In the genomic region with DNA sequence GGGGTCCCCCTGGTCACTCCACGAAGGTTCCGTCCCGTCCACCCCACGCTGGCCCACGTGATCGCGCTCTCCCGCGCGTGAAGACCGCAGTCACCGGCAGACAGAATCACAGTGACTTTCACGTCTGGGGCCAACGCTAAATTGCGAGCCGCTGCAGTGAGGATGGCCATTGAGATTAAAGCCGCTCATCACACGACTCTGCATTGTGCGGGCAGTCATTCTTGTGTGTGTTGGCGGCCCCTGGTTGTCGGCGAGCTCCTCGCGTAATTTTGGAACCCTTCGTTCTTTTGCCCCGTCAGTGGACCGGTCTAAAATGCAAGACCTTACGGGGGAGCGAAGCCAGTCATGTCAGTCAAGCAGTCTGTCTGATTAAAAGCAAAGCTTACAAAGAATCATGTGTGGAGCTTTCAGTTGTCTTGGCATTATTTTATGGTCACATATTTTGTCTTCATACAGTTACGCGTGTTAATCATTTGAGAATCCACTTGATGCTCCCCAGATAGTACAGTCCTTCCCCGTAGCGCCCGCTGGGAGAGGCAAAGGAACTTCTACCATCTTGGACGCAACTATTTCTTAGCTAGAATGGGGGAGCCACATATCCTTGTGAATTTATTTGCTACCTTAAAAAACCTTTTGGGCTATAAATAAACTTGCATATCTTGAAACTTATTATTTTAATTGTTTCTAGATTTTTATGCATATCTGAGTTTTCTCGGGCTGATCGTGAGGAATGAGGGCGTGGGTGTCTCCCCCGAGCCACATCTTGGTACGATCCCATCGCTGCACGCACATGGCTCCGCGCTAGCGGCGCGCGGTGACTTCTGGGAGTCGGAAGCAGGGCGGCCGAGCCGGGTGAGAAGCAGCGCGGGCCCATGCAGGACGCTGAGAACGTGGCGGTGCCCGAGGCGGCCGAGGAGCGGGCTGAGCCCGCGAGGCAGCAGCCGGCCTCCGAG, we compare ENCODE assay signal across 8 mouse cellular contexts. TPM values are rescaled to one million over a fixed set of nuclear protein-coding genes. Genes with fewer than 3 reads are reported as not detected.
DNase-seq lines count a peak whose midpoint lies in the region; ATAC-seq and TF ChIP-seq lines count a peak whose summit lies in the region.

A gene (plus strand): TSS at position 840 of the 953 bp plus-strand sequence.

- ATAC-seq in frontal cortex, adult (ENCODE audit: low TSS enrichment), result peak; percentile 86
- peak; percentile 94 for ATAC-seq in lung, postnatal 0 days

- peak; percentile 79 for TF ChIP-seq EP300 in lung, postnatal 0 days (IDR thresholded peaks at IDR 0.05)

- peak within 1 kb of the TSS; percentile 97 for H3K9ac ChIP-seq in lung, postnatal 0 days (replicated peaks; ENCODE audit: low read depth)

- no peaks in the 10 kb centered on the region for H3K27me3 ChIP-seq in hindbrain, embryonic 10.5 days (ENCODE audit: insufficient read depth, poor library complexity, severe bottlenecking)
- no peaks in the 10 kb centered on the region for H3K27me3 ChIP-seq in lung, postnatal 0 days (replicated peaks; ENCODE audit: insufficient read depth, low read length)

- peak within 1 kb of the TSS; percentile 98 for H3K27ac ChIP-seq in hindbrain, embryonic 10.5 days
- peak within 1 kb of the TSS; percentile 86 for H3K27ac ChIP-seq in lung, postnatal 0 days (ENCODE audit: low read length)

- peak; percentile 96 for DNase-seq in MN1 (ENCODE audit: low spot score)
- peak; percentile 95 for DNase-seq in cerebellum, adult 9-10 months
- peak; percentile 89 for DNase-seq in hindbrain, embryonic 10.5 days (ENCODE audit: low spot score)
- peak; percentile 90 for DNase-seq in layer of hippocampus, adult 9-11 months
- DNase-seq in lung, postnatal 0 days (ENCODE audit: low spot score), result peak; percentile 97
- peak; percentile 78 for DNase-seq in ovary, postnatal 14 days (ENCODE audit: low spot score)
- DNase-seq in thymus, postnatal 14 days, result peak; percentile 91

- peak within 1 kb of the TSS; percentile 97 for H3K4me3 ChIP-seq in hindbrain, embryonic 10.5 days
- H3K4me3 ChIP-seq in lung, postnatal 0 days (ENCODE audit: low read depth, low read length), result peak within 1 kb of the TSS; percentile 93

- H3K36me3 ChIP-seq in hindbrain, embryonic 10.5 days, result peaks cover 31% of the 10 kb centered on the region
- H3K36me3 ChIP-seq in lung, postnatal 0 days (ENCODE audit: insufficient read depth, low read length), result no peaks in the 10 kb centered on the region

- no peaks in the 10 kb centered on the region for H3K9me3 ChIP-seq in hindbrain, embryonic 10.5 days
- H3K9me3 ChIP-seq in lung, postnatal 0 days (ENCODE audit: low read length), result no peaks in the 10 kb centered on the region

- H3K4me1 ChIP-seq in hindbrain, embryonic 10.5 days (replicated peaks), result peaks cover 29% of the 10 kb centered on the region
- peaks cover 14% of the 10 kb centered on the region; the same call in 1 of the 2 replicates for H3K4me1 ChIP-seq in lung, postnatal 0 days (ENCODE audit: insufficient read depth, low read depth, low read length)

- peak; percentile 52 for TF ChIP-seq CTCF in lung, postnatal 0 days (IDR thresholded peaks at IDR 0.05)

- WGBS in hindbrain, embryonic 10.5 days, result under 1% methylated on average over 65 of the region's 65 CpGs
- WGBS in lung, postnatal 0 days, result under 1% methylated on average over 65 of the region's 65 CpGs

- peak within 1 kb of the TSS; percentile 89 for H3K4me2 ChIP-seq in lung, postnatal 0 days (replicated peaks; ENCODE audit: low read depth, low read length)

RNA-seq across cellular contexts. Expression of the gene that starts here (rescaled TPM):
- 166 and 167 TPM in 2 replicates for polyA plus RNA-seq in hindbrain, embryonic 10.5 days (2016; fragmentation: Nextera tagmentation; extraction: Ambion mirVana)
- 69.8 and 81.5 TPM in 2 replicates for polyA plus RNA-seq in lung, postnatal 0 days (2015; fragmentation: Nextera tagmentation; extraction: Ambion mirVana)

Comparison
In these comparisons a context has a peak if more than half of its experiments do, and no peak if none do; other contexts are left out.
1. Peak in every context shown above with its lines: DNase-seq, ATAC-seq, H3K4me3 ChIP-seq and H3K27ac ChIP-seq.